Mouse (Mus musculus) heart, postnatal 0 days (tissue): Measurements from ENCODE around the gene Gm14409.
"Not testable (repeated sequence)": the region's sequence is repeated elsewhere in the genome, so short reads cannot be mapped to it uniquely, and the experiment has no call there.

Experiments
- CTCF ChIP-seq: IDR thresholded peaks from 2 replicates; pipeline ENCODE4 v1.5.1; 2016; ENCODE audit warnings: antibody characterized with exemption, control low read depth, low read depth
- EP300 ChIP-seq: IDR thresholded peaks from 2 replicates; pipeline ENCODE4 v1.6.1; 2016; ENCODE audit warnings: antibody characterized with exemption, low read depth

DNA sequence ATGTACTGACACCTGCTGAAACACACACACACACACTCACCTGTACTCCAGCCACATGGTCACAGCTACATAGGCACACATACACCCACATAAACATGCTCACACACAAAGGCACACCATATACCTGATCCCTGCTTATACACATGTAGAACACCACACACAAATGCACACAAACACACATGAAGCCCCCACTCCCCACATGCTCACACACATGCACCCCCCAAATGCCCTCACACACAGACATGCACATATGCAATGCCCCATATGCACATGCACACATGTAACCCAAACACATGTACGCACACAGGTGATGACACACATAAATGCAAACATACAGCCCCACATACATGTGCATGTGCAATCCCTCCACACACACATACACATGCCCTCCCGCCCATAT lies 38.1 kb upstream of the Gm14409 start:
- not testable (repeated sequence) for TF ChIP-seq CTCF, EP300
